Mouse (Mus musculus): ENCODE results near the gene Sox9. TPM values are rescaled to one million over a fixed set of nuclear protein-coding genes. Genes with fewer than 3 reads are reported as not detected.

The Sox9 gene
- polyA plus RNA-seq, 1 experiment from 2014 or later, result 209 TPM

DNA sequence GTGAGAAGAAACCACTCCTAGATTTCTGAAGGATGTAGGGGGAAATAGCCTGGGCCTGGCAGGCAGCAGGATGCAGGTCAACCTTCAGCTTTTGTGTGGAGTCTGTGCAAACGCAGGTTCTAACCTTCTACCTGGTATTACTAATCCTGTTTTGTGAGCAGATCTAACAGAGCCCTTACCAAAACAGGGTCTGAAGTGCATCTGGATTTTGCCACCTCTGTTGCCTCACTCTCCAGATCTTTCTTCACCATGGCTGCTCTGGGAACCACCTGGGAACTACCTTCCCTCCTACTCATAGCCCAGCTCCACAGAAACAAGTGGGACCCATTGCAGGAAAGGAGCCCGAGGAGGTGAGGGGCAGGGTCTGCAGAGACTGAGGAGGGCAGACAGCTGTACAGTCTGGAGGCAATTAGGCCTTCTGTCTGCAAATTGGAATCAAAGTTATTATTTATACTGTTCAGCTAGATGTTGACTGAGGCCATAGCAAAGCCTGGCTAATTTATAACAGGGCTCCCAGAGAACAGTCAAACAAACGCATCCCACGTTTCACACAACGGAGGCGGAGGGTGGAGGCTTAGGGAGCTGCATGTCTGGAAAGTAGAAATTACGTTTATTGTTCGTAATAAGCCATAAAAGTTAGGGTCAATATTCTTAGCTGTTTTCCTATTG, 25.9 kb downstream of the Sox9 start:
- Histone ChIP-seq H3K9ac (no peak overlapping the region), H3K9me3 (no peaks in the 10 kb centered on the region), H3K4me1 (peaks cover 29% of the 10 kb centered on the region), H3K4me2 (replicated peaks) (no peak overlapping the region), H3K4me3 (no peak overlapping the region), H3K27ac (no peak overlapping the region), H3K27me3 (peaks cover 18% of the 10 kb centered on the region), H3K36me3 (no peaks in the 10 kb centered on the region)
- 39% methylated on average over 8 of the region's 8 CpGs for WGBS
- ATAC-seq (ENCODE audit: low FRiP score, low read depth), result no peak

DNA sequence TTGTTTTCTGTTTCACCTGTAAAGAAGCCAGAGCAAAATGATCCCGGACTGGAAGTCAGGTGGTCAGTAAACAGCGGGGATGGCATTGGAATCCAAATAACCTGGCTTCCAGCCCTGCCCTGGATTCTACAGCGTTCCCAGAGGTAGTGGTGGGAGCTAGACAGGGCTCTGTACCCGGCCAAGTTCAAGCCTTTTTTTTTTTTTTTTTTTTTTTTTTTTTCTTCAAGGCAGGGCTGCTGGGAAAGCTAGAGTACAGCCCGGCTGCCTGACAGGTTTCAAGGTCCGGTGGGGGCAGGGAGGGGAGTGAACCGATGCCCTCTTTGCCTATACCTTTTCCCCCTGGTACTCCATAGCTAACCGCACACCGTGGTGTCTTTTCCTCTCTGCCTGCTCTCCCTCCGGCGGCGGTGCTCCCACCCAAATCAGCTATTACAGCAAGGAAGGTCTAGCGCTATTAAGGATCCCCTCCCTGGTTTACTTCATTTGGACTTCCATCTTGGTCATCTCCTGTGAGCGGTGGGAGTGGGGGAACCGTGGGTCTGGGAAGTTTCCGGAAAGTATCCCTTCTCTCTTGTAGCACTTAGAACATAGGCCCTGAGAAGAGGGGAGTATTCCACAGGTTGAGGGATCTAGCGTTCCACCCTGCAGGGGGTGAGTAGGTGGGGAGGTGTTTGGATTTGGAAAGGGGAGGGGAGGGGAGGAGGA, 28.6 kb downstream of the Sox9 start:
- Histone ChIP-seq H3K36me3 (no peaks in the 10 kb centered on the region), H3K27me3 (peaks cover 18% of the 10 kb centered on the region), H3K4me1 (peaks cover 29% of the 10 kb centered on the region), H3K4me2 (replicated peaks) (peak overlapping the region; percentile 66), H3K9ac (no peak overlapping the region), H3K9me3 (no peaks in the 10 kb centered on the region; the same call in 1 of the 2 replicates), H3K4me3 (peak overlapping the region; percentile 33), H3K27ac (no peak overlapping the region)
- WGBS, result 1% methylated on average over 17 of the region's 17 CpGs
- no peak; the same call in 1 of the 2 replicates for ATAC-seq (ENCODE audit: low FRiP score, low read depth)

DNA sequence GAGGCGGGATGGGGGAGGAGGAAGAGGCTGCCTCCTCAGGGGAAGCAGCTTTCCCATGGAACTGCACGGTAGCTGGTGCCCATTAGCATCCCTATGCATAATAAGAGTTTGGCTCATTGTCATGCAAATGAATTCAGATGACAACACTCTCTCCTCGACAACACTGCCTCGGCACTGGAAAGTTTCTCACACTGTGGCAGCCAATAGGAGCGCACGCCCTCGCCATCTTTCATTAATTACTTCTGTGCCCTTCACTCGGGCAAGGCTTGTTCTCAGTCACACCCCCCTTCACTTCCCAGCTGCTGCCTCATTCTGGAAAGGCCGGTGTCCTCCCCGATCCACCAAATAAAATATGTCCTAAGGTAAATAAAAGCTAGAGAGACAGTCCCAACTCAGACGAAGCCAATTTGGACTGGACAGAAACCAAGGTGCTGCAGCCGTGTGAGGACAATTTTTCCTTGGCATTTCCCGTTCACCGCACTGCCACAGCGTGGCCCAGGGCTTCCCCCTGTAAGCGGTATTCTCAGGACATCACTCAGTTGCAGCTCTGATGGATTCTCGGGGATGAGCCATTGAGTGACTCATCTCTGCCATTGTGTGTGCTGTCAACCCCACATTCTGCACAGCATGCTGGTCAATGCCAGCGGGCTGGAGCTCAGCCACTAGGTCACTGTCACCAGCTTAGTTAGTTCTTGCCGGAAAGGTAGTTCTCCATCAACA, 29.3 kb downstream of the Sox9 start:
- Histone ChIP-seq H3K36me3 (no peaks in the 10 kb centered on the region), H3K27me3 (peaks cover 18% of the 10 kb centered on the region), H3K9me3 (no peaks in the 10 kb centered on the region; the same call in 1 of the 2 replicates), H3K4me1 (peaks cover 29% of the 10 kb centered on the region), H3K27ac (no peak overlapping the region), H3K9ac (peak overlapping the region; percentile 19), H3K4me2 (replicated peaks) (peak overlapping the region; percentile 66), H3K4me3 (peak overlapping the region; percentile 33)
- no peak for ATAC-seq (ENCODE audit: low FRiP score, low read depth)
- 7% methylated on average over 19 of the region's 19 CpGs for WGBS

DNA sequence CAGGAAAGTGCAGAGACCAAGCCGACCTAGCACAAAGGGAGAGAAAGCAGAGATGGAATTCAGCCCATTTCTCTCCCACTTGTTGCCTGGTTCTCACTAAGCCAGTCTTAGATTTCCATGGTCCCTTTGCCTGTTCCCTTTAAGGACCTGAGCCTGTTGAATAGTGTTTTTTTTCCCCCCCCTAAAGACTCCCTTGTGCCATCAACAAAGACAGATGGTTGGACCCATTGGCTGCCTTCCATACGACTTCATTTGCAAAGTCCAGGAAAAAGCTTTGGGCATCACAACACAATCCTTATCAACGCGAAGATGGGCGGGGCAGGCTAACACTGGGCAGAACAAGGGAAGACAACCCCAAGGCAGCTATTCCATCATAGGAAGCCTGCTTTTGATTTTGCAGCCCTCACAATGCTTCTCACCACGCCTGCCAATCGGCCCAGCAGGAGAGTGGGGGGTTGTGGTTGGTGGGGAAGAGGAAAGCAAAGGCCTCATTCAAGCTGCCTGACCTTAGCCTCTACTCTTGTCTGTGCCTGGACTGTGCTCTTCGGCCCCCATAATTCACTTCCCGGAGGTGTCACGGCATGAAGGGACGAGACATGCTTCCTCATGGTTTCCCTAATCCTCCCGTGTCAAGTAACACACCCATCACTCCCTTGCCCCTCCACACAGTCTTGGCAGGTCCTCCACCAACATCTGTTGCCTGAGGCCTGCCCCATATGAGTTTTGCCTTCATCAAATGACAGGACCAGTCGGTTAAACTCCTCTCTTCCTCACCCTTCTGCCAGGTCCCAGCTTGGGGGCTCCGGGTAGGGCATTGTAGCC, 36.0 kb downstream of the Sox9 start:
- Histone ChIP-seq H3K9me3 (no peaks in the 10 kb centered on the region; the same call in 1 of the 2 replicates), H3K27ac (no peak overlapping the region), H3K9ac (no peak overlapping the region), H3K4me1 (peaks cover 10% of the 10 kb centered on the region), H3K27me3 (no peaks in the 10 kb centered on the region; the same call in 1 of the 2 replicates), H3K4me3 (no peak overlapping the region), H3K4me2 (replicated peaks) (no peak overlapping the region), H3K36me3 (no peaks in the 10 kb centered on the region)
- WGBS, result 46% methylated on average over 14 of the region's 14 CpGs
- ATAC-seq (ENCODE audit: low FRiP score, low read depth), result no peak

DNA sequence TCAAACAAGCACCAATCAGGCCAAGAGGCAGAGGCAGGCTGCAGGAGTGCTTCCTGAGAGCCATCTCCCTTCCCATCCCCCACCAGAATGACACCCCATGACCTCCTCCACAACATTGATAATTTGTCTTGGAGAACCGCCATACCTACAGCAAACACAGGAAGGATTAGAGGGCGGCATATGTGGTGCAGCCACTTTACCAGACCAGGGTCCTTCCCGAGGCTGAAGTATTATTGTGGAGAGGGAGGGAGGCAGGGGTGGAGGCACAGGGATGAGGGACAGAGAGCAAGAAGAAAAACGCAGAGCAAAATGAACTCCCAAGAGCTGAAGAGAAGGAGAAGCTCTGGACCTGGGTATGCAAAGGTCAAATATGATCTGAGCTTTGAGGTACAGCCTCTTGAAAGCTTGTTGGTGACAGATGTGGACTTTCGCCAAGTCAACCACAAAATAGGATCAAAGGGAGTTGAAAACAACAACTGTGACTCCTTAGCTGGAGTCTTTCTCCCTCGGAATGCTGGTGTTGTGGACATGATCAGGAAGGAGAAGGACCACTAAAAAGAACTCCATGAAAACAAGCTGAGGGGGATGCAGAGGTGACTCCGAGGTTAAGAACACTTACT, 36.7 kb downstream of the Sox9 start:
- no peaks in the 10 kb centered on the region for H3K27me3 ChIP-seq
- H3K4me2 ChIP-seq (replicated peaks), result no peak overlapping the region
- H3K27ac ChIP-seq, result no peak overlapping the region
- no peak overlapping the region for H3K9ac ChIP-seq
- no peak for ATAC-seq (ENCODE audit: low FRiP score, low read depth)
- H3K9me3 ChIP-seq, result no peaks in the 10 kb centered on the region; the same call in 1 of the 2 replicates
- WGBS, result 53% methylated on average over 7 of the region's 7 CpGs
- no peak overlapping the region for H3K4me3 ChIP-seq
- H3K4me1 ChIP-seq, result peaks cover 10% of the 10 kb centered on the region
- H3K36me3 ChIP-seq, result no peaks in the 10 kb centered on the region

DNA sequence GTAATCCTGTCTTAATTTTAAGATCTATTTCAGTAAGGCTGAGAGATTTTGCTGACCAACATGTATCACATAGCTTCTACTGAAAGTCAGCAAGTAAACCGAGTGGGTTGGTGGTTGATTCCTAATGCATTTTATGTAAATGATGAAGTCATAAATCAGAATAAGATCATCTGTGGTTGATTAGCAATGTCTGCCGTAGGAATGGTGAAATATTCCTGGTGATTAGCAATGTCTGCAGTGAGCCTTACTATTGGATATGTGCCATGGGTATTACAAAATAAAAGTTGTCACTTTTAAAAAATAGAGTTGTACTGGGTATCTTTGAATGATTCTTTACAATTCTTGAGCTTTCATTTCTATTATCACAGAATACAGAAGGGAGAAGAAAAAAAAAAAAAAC, 39.5 kb downstream of the Sox9 start:
- Histone ChIP-seq H3K9me3 (no peaks in the 10 kb centered on the region), H3K4me3 (no peak overlapping the region), H3K27ac (no peak overlapping the region), H3K36me3 (no peaks in the 10 kb centered on the region), H3K4me1 (peaks cover 10% of the 10 kb centered on the region), H3K4me2 (replicated peaks) (no peak overlapping the region), H3K27me3 (no peaks in the 10 kb centered on the region), H3K9ac (no peak overlapping the region)
- 50% methylated on average over 2 of the region's 2 CpGs for WGBS
- ATAC-seq (ENCODE audit: low FRiP score, low read depth), result no peak

DNA sequence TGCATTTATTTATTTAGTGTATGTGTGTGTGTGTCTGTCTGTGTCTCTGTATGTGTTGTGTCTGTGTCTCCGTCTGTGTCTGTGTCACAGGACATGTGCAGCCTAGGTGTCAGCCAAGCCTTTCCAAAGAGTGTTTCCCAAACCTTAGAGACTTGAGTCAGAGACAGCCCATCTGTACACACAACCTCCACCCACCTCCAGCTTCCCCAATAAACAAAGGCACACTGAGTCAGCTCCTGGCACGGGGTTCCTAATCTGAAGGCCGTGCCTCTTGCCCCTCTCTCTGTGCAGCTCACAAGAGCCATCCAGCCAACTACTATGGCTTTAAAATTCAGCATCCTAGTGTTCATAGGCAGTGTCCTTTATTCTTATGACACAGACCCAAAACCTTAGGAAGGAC, 42.1 kb downstream of the Sox9 start:
- WGBS, result 63% methylated on average over 3 of the region's 3 CpGs
- no peak for ATAC-seq (ENCODE audit: low FRiP score, low read depth)
- H3K27ac ChIP-seq, result no peak overlapping the region

DNA sequence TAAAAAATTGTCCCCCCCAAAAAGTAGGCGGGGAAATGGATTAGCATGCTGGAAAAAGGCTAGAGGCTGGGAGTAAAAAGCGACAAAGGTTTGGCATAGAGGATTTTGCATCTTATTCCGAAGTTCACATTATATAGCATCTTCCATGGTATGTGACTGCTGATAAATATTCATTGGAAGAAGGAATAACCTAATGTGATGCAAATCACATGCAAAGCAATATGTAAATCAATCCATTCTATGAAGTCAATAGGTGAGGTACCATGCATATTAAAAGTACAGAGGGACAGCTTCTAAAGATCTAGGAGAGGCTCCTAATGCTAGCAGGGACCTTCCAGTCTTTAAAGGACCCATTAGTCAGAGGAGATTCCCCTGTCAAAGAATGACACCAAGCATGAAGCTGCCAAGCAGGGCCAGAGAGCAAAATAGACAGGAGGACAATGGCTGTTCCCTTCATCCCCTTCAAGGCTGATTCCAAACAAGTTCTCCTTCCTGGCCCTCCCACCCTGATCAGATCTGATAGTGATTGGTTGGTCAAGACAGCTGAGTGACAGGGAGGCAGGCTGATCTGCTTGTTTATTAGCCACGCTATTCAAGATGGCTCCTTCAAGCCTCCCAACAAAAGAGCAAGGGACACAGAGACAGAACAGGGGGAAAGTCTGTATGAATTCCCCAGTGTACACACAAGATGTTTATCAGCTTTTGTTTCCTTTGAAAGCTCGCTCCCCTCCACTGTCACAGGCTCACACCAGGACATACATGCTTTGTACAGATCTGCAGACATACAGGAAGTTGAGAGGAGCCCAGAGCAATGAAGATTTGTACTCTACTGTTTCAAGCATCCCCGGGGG, 44.4 kb downstream of the Sox9 start:
- Histone ChIP-seq H3K9me3 (no peaks in the 10 kb centered on the region), H3K27me3 (no peaks in the 10 kb centered on the region; the same call in 1 of the 2 replicates), H3K4me1 (no peaks in the 10 kb centered on the region), H3K4me3 (no peak overlapping the region), H3K36me3 (no peaks in the 10 kb centered on the region), H3K9ac (no peak overlapping the region), H3K4me2 (replicated peaks) (no peak overlapping the region), H3K27ac (no peak overlapping the region)
- 65% methylated on average over 6 of the region's 6 CpGs for WGBS
- no peak for ATAC-seq (ENCODE audit: low FRiP score, low read depth)

More for the DNA sequence above, 42.1 kb downstream of the Sox9 start:
- no peak overlapping the region for H3K4me2 ChIP-seq (replicated peaks)
- no peaks in the 10 kb centered on the region for H3K36me3 ChIP-seq
- H3K4me1 ChIP-seq, result no peaks in the 10 kb centered on the region
- H3K9me3 ChIP-seq, result no peaks in the 10 kb centered on the region
- no peak overlapping the region for H3K9ac ChIP-seq
- H3K4me3 ChIP-seq, result no peak overlapping the region
- H3K27me3 ChIP-seq, result no peaks in the 10 kb centered on the region

DNA sequence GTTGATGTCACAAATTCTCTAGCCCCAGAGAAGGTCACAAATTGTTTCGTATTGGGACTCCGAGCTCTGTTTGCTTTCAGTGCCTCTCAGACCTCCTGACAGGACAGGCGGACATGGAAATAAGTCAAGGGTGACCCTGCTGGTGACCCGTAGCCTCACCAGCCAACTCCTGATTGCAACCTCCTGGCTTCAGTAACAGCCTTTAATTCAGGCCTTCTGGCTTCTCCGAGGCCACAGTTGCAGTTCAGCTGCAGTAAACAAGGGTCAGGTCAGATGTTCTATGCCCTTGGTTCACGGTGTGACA, 45.0 kb downstream of the Sox9 start:
- H3K4me1 ChIP-seq, result no peaks in the 10 kb centered on the region
- no peaks in the 10 kb centered on the region for H3K36me3 ChIP-seq
- H3K27me3 ChIP-seq, result no peaks in the 10 kb centered on the region; the same call in 1 of the 2 replicates
- H3K9ac ChIP-seq, result no peak overlapping the region
- no peak overlapping the region for H3K27ac ChIP-seq
- H3K9me3 ChIP-seq, result no peaks in the 10 kb centered on the region
- no peak for ATAC-seq (ENCODE audit: low FRiP score, low read depth)
- WGBS, result 22% methylated on average over 6 of the region's 6 CpGs
- no peak overlapping the region for H3K4me2 ChIP-seq (replicated peaks)
- H3K4me3 ChIP-seq, result no peak overlapping the region

DNA sequence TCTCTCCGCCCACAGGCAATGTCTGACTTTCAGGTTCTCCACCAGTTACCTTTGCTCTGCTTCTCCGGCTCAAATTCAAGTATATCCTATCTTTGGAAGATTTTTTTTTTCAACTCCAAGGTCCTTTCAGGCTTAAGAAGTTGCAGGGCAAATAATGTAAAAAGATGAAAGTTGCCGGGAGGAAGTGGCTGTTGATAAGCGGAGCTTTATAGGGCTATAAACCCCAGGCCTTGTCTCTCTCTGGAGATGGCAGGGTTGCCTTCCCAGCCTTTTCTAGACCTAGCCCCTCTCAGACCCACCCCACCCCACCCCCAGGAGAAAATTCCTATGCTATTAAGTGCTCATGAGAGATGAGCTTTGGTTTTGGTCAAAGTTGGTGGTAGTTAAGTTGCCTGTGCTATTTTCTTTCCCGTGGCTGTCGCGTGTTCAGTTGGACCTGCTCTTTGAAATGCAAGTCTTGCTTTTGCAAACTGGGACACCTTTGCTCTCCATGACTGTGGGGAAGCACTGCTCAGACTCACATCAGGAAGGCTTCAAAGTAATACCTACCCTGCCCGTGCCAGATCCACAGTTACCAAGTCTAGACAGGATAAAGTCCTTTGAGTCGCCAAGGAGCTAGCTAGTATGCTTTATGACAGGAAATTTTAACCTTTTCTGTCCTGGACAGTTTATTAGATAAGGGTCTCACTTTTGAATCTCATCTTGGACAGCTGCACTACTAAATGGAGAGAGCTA, 46.7 kb downstream of the Sox9 start:
- Histone ChIP-seq H3K4me2 (replicated peaks) (no peak overlapping the region), H3K9ac (no peak overlapping the region), H3K27me3 (no peaks in the 10 kb centered on the region; the same call in 1 of the 2 replicates), H3K36me3 (no peaks in the 10 kb centered on the region), H3K27ac (no peak overlapping the region), H3K4me3 (no peak overlapping the region), H3K4me1 (peaks cover 4% of the 10 kb centered on the region), H3K9me3 (no peaks in the 10 kb centered on the region)
- no peak for ATAC-seq (ENCODE audit: low FRiP score, low read depth)
- 47% methylated on average over 9 of the region's 9 CpGs for WGBS
